Mouse (Mus musculus) small intestine, adult 2 months (tissue): Measurements from ENCODE around the gene Asic2.

Experiments
- CTCF ChIP-seq: fragments of 200-500 bp; IDR thresholded peaks from 2 replicates; pipeline ENCODE4 v1.5.1; 2012; ENCODE audit warnings: low read depth, mild to moderate bottlenecking, control low read depth, inconsistent platforms, low read length, moderate library complexity, mixed read lengths; ENCODE audit not compliant: insufficient replicate concordance, insufficient read length; ENCODE audit errors: extremely low read depth
- POLR2A ChIP-seq: fragments of 200-500 bp; IDR thresholded peaks from 2 replicates; pipeline ENCODE4 v1.6.1; 2012; ENCODE audit warnings: low read depth, mild to moderate bottlenecking, control low read depth, inconsistent platforms, low read length, moderate library complexity

DNA sequence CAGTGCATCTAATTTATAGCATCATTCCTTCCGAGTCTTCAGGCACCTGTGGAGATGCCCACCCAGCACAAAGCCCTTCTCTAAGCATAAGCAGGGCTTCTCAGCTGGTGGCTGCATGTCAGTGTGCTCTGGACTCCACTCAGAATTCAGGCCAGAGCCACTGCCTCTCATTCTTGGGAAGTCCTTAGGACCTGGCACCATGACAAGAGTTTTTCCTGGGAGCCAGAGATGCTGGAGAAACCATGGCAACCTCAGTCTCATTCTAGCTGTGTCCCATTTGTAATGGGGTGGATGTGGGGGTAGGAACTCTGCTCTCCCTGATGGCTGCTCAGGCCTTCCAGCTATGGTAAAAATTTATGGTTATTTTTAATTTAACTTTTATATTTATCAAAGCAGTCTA is 1006.9 kb downstream of the Asic2 start:
- TF ChIP-seq CTCF (no peak), POLR2A (no peak)
